Mouse (Mus musculus) liver, adult 2 months (tissue): ENCODE measurements around the gene Slc13a3.

Experiments
- CTCF ChIP-seq: fragments of 200-500 bp; IDR thresholded peaks from 2 replicates; pipeline ENCODE4 v1.5.1; 2011; ENCODE audit warnings: low read depth, low read length, control low read depth
- POLR2A ChIP-seq: fragments of 200-500 bp; IDR thresholded peaks from 2 replicates; pipeline ENCODE4 v1.6.1; 2011; ENCODE audit warnings: low read length, control low read depth; ENCODE audit not compliant: insufficient read depth; ENCODE audit errors: extremely low read depth

DNA sequence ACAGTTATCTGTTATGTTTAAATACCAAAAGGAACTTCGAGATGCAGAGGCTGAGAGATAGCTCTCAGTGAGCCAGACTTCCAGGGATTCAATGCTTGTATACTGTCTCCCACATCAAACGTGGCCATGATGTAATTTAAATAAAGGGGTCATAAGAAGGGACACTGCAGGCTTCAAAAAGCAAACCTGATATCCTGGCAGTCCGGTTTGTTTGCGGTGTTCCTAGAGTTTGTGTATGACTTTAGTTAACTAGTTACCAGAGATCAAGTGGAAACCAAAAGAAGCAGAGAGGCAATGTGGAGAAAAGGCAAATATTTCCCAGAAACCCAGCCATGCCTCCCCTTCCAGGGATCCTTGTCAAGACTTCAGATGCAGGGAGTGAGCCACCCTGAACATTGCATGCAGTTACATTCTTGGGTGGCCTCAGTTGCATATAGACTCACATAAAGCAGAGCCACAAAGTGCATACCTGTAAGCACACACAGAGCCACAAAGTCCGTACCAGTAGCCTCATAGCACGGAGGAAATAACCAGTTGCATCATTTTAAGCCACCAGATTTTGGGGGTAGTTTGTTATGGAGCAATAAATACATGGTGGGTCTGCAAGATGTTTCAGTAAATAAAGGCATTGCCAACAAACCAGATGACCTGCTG lies 83.6 kb downstream of the Slc13a3 start:
- no peak for TF ChIP-seq CTCF
- no peak for TF ChIP-seq POLR2A
